Mouse (Mus musculus) ovary, postnatal 14 days (tissue): ENCODE measurements around the gene Rbm5.
A peak's percentile ranks its signal among the peaks of the same experiment; 100 is the strongest.

Source experiments
- DNase-seq: peaks from one replicate; pipeline ENCODE4 v3.0.0; 2022; ENCODE audit warnings: low spot score

Gene Rbm5

DNA sequence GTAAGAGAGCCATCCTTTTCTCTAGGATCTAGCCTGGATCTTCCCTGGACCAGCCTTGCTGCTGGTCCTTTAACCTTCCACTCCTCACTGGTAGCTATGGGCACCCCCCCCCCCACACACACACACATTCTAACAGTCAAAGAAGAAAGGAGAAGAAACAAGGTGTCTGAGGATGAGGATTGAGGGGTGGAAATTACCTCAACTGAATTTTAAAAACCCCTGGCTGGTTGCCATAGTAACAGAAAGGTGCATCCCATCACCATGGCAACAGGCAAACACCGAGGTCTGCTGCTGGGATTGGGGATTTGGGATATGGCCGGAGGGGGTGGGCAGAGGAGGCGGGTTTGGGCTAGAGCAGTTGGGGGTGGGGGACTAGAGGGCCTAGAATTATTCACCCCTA lies 41.1 kb downstream of the Rbm5 start:
- no peak for DNase-seq

DNA sequence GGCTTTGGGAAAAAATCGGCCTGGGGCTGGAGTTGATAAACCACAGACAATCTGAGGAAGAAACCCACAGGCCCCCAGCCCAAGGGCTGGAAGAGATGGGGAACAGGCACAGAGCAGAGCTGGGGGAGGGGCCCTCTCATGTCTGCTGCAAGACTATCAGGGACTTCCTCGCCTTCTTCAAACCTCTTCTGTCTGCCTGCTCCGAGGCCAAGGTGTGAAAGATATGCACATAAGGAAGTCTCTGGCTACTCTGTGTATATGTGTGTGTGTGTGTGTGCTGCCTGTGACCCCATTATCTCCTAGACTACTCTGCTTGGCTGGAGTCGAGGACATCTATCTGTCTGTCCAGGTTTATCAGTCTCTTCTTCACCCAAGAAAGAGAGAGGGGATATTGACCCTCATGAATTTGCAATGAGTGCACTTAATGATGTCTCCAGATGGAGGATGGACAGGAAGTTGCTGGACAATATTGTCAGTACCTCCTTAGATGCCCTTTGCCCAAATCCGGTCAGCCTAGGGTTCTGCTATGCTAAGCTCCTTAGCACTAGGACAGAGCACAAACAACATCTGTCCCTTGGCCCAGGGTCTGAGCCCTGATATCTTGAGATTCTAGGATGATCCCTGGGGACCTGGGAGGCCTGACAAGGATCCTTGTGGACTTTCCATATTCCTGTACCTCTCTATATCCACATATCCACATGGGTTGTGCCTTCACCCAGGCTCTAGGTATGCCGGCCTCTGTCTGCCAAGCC lies 41.7 kb downstream of the Rbm5 start:
- DNase-seq = no peak

DNA sequence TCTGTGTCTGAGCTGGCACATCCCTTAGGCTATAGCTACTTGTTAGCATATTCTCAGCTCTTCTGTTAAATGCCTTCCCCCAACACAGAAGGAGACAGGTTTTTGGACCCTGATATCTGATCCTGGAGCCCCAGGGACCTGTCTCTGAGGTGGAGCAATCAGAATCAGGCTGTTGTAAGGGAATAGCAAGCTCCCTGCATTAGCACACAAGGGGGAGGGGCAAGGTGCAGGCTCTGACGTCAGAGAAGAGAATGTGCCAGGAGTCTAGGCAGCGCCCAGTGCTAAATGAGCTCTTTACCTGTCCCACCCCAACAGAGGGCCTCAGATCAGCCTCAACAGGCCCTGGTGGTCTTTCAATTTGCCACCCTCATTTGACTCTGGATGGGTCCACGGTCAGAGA lies 43.8 kb downstream of the Rbm5 start:
- DNase-seq = no peak

DNA sequence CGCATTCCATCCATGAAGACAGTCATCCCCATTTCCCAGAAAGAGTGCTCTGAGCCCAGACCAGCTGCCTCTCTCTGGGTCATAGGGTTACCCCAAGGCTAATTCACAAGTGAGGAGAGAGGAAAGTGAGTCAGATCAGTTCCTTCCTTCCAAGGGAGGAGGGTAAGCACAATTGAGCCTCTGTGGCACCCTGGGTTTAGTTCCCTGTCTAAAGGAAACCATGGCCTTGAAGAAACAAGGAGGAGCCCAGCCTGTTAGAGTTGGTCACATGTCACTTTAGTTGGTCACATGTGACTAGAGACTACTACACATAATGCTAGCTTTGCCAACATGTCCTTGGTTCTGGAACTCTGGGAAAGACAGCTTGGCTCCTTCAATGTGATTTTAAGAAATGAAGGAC lies 46.0 kb downstream of the Rbm5 start:
- DNase-seq = no peak

DNA sequence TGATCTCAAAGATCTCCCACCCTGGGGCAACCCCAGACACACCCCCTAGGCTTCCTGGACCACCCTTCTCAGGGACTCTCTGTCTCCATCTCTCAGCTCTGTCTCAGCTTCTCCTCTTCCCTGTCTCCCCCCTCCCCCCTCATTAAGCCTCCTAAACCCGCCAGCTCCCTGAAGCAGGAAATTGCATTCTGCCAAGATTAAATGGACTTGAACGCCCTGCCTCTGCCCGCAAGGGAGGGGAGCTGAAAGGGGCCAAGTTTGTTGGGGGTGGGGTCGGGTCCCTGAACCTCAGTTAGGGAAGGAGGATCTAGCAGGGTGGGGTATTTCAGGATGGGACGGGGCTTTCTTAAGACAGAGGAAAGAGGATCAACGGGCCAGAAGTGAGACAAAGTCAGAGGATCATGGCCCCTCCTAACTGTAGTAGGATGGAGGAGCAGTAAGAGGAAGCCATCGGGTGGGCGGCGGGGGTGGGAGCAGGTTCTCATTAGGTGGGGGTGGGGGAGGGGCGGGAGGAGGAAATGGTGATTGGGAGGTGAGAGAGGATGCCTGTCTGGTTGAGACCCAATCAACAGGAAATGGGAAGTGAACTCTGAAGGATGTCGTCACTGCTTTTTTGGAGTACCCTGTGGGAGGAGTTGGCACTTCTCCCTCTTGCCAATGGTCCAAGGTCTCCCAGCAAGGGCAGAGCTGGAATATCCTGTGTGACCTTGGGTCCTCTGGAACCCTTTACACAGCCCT lies 46.8 kb downstream of the Rbm5 start:
- DNase-seq = no peak

DNA sequence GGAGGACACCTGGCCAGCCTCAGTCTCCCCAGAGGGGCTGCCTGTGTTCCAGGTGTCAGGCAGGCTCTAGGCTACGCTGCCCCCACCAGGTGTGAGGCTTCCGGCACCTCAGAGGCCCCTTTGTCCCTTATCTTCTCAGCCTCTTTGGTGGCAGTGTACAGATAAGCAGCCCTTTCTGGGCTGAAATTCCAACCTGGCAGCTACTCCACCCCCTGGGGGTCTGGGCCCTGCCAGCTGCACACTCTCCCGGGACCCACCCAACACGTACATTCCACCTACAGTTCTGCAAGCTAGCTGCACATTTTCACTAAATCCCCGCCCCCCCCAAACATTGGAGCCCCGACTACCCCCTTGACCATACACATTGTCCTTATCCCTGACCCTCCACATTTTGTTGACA lies 47.5 kb downstream of the Rbm5 start:
- DNase-seq = no peak

DNA sequence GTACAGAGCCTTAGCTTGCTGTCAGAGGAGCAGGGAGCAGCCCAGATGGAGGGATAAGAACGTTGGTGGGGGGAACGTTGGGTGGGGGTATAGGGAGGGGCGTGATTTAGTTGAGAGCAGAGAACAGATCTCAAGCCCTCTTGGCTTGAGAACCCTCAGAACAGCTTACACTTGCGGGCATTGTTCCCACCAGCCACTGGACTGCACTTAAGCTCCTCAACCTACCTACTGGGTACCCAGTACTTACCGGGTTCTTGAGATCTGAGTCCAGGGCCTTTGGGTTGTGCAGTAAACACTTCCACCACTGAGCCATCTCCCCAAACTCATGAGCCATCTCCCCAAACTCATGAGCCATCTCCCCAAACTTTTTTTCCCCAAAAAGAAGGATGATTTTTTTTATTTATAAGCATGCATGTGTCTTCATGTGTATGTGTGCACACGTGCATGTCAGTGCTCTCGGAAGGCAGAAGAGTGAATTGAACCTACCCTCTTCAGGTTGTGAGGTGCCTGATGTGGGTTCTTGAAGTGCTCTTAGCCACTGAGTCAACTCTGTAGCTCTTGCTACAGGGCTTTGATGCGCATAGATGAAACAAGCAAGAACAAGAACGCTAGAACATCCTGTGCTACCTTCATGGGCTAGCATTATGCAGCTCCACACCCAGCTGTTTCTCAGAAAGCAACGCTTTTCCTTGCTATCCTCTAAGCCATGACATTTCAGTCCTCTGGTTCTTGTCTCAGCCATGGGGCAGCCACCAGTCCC lies 51.8 kb downstream of the Rbm5 start:
- DNase-seq = no peak

DNA sequence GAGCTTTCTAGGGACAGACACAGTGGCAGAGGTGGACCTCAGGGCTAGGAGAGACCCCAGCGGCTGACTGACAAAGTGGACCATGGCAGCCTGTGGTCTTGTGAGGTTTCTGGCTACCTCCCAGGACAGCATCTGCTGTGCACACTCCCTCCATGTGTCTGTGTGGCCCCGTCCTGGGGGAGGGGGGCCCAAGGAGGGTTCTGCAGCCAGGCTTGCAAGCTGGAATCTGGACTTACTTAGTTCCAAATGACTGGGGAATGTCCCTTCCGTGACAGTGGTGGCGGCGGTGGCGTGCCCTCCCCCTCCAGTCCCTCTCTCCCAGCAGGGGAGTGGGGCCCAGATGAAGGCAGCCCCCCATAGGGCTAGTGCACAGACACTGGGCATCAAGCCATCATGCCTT lies 53.8 kb downstream of the Rbm5 start:
- DNase-seq = no peak

DNA sequence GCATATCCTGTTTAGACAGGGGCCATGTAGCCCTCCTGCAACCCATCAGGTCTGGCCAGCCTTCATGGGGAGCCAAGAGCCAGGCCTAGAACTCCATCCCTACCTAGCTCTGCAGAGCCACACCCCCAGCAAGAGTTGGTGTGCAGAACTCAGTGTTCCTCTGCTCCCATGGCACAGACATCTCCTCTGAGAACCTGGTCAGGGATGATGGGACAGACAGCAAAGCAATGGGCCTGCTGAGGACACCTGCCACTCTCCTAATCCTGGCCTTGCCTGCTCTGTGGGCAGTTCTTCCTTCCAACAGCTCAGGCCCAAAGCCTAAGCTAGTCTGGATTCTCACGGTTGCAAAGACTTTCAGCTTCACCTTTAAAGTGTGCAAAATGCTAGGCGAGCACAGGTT lies 55.2 kb downstream of the Rbm5 start:
- no peak for DNase-seq

DNA sequence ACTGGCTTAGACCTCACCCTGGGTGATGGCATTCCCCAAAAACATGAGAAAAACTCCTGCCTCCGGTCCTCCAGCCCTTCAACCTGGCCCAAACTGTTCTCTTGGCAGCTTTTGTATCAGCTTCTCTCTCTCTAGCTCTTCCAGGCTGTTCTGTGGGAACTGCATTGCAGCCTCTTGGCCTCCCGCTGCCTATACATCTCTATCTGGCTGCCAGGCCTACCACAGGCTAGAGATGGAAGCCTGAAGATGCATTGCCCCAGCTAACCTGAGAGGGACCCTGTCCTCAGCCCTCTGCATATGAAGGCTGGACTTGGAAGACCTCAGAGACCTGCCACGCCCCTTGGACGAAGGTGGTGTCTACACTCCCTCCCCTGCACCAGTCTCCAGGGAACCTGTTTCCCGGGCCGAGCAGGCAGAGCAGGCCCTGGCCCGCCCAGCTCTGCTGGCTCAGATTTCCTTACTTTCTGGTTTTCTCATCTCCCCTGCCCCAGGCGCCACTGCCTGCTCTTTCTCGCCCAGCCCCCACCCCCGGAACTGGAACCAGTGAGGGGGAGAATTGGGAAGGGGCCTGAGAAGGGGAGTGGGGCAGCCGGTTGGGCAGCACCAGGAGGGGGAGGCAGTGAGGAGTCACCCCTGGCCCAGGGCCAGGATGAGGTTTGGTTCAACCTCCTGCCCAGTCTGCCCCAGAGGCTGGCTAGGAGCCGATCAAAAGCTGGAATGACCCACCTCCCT lies 56.4 kb downstream of the Rbm5 start:
- DNase-seq = peak; percentile 64

DNA sequence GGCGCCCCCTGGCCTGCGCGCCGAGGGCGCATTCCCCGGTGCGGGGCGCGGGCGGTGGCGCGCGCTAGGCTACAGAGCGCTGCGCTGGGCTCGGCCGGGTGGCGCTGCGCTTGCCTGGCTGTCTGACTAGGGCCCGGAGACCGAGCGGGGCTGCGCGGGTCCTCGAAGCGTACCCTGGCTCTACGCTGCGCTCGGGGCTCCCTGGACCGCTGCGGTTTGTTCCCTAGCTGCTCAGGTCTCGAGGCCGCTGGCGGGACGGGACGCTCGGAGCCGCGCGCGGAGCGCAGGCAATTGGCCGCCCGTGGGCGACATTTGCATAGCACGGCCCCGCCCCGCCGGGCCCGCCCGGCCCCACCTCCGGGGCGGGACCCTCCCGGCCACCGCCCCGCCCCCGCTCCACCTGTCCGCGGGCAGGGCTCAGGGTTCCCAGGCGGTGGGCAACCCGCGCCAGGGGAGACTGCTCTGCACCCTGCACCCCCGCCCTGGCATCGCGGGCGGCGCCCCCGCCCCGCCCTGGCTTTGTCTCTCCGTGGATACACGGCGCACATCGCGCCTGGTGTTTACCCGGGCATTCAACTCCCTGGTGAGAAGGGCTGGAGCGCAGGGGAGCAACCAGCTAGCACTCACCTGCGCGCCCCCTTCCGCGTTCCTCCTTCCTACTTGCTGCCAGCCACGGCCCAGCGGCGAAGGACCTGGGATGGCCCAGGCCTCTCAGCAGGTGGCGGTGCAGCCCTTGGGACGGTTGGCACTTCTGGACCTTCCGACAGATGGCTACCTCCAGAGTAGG lies 60.9 kb downstream of the Rbm5 start, which contains the start of gene Sema3f:
Gene Sema3f, minus strand, starts transcription at position 779 of the 787 bp plus-strand sequence.
- DNase-seq = peak; percentile 70

DNA sequence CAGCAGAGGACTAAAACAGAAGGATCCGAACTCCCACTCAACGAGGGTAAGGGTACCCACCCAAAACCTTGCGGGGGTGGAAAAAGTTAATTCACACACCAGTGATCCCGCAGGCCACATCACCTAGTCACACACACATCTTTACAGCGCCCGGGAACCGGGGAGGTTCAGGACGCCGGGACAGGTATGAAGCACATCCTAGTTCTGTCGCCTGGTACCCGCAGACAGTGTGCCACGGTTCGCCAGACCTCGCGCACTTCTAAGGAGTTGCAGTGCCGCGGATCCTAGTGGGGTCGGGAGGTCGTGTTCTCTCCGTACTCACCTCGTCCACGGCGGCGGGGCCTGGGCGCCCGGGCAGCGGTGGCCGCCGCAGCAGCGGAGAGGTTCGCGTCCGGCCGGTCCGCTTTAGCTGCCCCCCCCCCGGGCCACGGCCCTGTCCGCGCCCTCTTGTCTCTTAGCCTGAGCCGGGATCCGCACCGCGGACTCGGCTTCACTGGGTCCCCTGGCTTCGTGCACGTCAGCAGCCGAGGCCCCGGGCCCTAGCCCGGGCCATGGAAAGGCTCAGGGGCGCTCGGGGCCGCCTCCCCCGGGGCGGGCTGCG lies 61.6 kb downstream of the Rbm5 start:
- DNase-seq = no peak

DNA sequence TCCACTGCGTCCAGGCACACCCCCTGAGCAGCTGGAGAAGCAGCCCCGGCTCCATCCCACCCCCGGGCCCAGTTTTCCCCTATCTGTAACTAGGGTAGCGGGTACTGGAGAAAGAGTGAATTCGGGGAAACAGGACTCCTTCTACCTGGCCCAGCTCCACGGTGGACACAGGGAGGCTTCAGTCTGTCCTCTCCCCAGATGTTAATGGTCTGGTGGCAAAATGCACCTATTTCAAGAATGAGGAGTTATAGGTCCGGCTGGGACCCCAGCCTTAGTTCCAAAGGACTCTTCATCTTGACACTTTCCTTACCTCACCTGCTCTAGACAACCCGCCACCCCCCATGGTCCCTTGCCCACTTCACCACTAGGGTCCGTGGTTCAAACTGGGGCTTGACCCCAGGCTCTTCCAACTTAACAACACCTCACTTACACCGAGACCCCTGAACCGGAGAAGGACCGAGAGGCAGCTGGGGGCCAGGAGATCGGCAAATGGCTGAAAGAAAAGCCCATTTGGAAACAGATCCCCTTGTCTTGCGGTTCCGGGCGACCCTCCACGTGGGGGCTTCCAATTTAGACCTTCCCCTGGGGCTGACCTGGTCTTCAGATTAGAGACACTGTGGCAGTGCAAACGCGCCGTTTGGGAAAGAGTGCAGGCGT lies 62.2 kb downstream of the Rbm5 start:
- no peak for DNase-seq

DNA sequence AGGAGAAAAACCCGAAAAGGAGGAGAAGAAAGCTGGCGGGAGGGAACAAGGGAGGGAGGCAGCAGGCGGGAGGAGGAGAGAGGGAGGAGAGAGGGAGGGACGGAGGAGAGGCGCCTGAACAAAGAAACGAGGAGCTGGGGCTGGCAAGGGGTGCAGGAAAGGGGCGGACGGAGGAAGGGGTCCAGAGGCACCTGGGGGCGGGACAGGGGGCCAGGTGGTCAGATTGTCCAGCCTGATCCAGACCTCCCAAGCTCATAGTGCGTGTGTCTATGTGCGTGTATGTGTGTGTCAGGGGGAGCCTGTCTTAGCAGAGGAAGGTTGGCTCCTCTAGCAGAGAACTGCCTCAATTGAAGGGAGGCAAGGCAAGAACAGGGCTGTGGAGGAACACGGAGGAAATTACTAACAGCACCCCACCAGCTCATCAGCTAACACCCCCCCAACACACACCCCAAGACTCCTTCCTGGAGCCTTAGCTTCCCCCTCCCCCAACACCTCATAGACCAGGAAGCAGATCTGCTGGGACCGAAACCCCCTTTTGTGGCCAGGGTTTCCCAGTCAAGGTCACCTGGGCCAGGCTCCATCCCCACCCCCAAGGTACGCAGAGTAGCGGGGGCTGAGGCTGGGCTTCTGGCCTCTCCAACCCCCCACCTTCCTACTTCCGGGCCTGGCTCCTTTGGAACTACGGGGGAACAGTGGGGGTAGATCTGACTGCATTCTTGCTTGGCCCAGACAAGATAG lies 62.9 kb downstream of the Rbm5 start:
- DNase-seq = no peak

DNA sequence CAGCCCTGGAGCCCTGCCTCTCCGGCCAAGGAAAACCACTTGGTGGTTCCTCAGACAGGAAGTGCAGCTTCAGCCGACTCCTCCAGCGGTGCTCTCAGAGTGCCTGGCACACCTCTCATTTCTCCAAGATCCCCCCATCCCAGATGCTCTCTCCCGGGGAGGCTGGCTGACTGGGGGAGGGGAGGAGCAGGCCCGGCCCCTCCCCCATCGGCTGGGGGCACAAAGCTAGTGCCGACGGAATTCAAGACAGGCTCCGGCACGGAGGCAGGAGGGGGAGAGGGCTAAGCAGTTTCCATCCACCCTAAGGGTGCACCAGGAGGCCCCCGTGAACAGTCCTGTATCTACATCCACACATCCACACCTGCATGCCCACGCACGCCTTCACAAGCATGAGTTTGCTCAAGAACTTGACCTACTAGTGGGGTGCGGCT lies 64.0 kb downstream of the Rbm5 start:
- no peak for DNase-seq

DNA sequence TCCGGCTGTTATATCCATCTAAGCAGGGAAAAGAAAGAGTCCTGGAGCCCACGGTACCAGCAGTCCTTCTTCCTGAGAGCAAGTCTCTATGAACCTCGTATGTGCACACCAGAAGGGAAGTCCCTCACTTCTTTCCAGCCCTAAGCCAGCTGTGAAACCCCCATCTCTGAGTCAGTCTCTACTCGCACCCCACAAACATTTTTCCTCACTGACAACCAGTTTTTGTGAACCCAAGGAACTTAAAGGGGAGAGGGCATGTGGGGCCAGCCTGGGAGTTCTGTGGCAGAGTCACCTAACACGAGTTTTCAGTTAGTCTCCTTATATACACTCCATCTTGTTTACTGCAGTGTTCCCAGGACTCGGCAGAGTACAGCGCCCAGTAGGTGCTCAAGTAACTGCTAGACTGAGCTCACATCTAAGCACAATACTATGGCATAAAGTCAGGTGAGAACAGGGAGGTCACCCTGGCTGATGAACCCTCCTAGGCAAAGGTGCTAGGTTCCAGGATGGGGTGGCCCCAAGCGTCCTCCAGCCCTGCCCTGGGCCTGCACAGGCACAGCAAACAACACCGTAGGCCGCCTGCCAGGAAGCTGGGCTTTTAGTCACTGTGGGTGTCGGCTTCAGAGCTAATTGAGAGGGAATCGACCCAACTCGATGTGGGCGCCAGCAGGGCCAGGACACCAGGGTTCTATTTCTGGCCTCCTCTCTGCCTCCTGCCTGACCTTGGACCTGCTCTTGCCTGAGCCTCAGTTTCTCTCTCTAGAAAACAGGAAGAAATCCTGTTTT lies 67.3 kb downstream of the Rbm5 start:
- DNase-seq = no peak

DNA sequence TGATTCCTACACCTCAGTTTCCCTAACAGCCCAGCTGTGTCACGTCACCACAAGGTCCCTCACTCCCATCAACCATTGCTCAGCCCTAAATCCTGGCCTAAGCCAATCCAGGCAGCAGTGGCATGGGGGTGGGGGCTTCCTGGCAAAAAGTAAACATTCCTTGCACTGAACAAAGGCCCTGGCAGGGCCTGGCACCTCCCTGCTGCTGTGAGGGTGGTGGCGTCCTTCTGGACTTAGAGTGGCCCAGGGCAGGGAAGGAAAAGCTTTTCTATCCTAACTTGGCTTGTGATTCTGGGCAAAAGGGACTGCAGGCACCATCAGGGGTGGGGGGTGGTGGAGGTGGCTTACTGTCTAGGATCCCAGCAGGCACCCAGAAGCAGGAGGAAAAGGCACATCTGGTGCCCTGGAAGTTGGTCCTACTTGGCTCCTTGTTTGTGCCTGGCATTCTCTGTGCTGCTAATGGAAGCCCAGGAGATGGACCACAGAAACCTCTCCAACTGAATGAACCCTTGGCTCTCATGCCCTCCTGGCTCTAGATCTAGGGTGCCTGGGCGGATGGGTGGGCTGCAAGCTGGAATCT lies 68.1 kb downstream of the Rbm5 start:
- no peak for DNase-seq

DNA sequence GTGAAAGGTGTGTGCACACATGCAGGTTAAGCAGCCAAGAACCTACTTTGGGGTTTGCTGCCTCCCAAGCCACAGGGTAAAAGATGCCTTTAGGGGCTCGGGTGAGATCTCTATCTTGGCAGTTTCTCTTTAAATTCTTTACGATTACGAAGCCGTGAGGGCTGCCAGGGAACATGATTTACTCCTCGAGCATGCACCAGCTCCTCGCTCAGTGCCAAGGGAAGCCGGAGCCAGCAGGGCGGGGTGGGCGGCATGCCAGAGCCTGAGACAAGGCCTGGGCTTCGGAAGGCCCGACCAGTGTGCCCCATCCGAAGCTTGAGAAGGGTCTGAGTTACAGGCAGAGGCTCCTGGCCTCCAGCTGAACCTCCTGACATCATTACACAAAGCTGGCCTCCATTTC lies 69.2 kb downstream of the Rbm5 start:
- DNase-seq = peak; percentile 82
